Mouse (Mus musculus) c-Kit-positive CD71-negative TER-119-negative erythroid progenitor cells, embryonic 14.5 days (primary cell): ENCODE results near the gene Dolpp1.
A peak's percentile ranks its signal among the peaks of the same experiment; 100 is the strongest.

Source experiments
- DNase-seq: peaks from one replicate; pipeline ENCODE4 v3.0.0-alpha.2; 2013; ENCODE audit warnings: low read depth

The Dolpp1 gene

GRCm38 (mm10) chr2:30392114-30392576 lies at the start of gene Dolpp1:
TSS of gene Dolpp1 (plus strand) at chr2:30392254.
- DNase-seq, result peak; percentile 94

GRCm38 (mm10) chr2:30342544-30342943 lies 49.5 kb upstream of the Dolpp1 start:
- no peak for DNase-seq

- DNase-seq, result no peak
Measured at GRCm38 (mm10) chr2:30343601-30344137, 48.4 kb upstream of the Dolpp1 start.

GRCm38 (mm10) chr2:30345971-30346676 lies 45.9 kb upstream of the Dolpp1 start:
- DNase-seq, result no peak

GRCm38 (mm10) chr2:30349196-30349595 lies 42.9 kb upstream of the Dolpp1 start:
- no peak for DNase-seq

GRCm38 (mm10) chr2:30351149-30351548 lies 40.9 kb upstream of the Dolpp1 start:
- DNase-seq, result no peak

GRCm38 (mm10) chr2:30355861-30356260 lies 36.2 kb upstream of the Dolpp1 start:
- DNase-seq, result no peak

GRCm38 (mm10) chr2:30356266-30356665 lies 35.8 kb upstream of the Dolpp1 start:
- no peak for DNase-seq

- no peak for DNase-seq
Measured at GRCm38 (mm10) chr2:30356906-30357305, 35.1 kb upstream of the Dolpp1 start.

- DNase-seq, result no peak
Measured at GRCm38 (mm10) chr2:30357552-30358510, 34.2 kb upstream of the Dolpp1 start.

GRCm38 (mm10) chr2:30358533-30359531 lies 33.2 kb upstream of the Dolpp1 start, which contains the start of gene Sh3glb2:
TSS of gene Sh3glb2 (minus strand) at chr2:30359337.
- peak; percentile 63 for DNase-seq

GRCm38 (mm10) chr2:30360626-30361025 lies 31.4 kb upstream of the Dolpp1 start:
- no peak for DNase-seq

- DNase-seq, result no peak
Measured at GRCm38 (mm10) chr2:30362865-30363264, 29.2 kb upstream of the Dolpp1 start.

- DNase-seq, result peak; percentile 99
Measured at GRCm38 (mm10) chr2:30363773-30364650, 28.0 kb upstream of the Dolpp1 start, which contains the start of gene Miga2. TSS of gene Miga2 (plus strand) at chr2:30364233.

- DNase-seq, result no peak
Measured at GRCm38 (mm10) chr2:30365281-30366069, 26.6 kb upstream of the Dolpp1 start.

- DNase-seq, result no peak
Measured at GRCm38 (mm10) chr2:30366203-30366602, 25.9 kb upstream of the Dolpp1 start.

GRCm38 (mm10) chr2:30371544-30371943 lies 20.5 kb upstream of the Dolpp1 start:
- DNase-seq, result no peak

- no peak for DNase-seq
Measured at GRCm38 (mm10) chr2:30372726-30373125, 19.3 kb upstream of the Dolpp1 start.

GRCm38 (mm10) chr2:30375893-30376292 lies 16.2 kb upstream of the Dolpp1 start:
- no peak for DNase-seq
